Comparison of ENCODE assay signal across 10 mouse cellular contexts in genomic region chr6:125233816-125234519, GRCm38 (mm10). TPM values are rescaled to one million over a fixed set of nuclear protein-coding genes. Genes with fewer than 3 reads are reported as not detected.
DNase-seq lines count a peak whose midpoint lies in the region; ATAC-seq and TF ChIP-seq lines count a peak whose summit lies in the region.
"Had no signal": no experiment of that assay in that cellular context is flagged by ENCODE, and none has a peak within 500 bp of the region (broad histone marks: within the 10 kb centered on the region; RNA-seq: fewer than 3 reads in every experiment).

No protein-coding gene starts in this region.

- no peaks in the 10 kb centered on the region for H3K27me3 ChIP-seq in megakaryocyte, embryonic 14.5 days (replicated peaks)
- H3K27me3 ChIP-seq in limb, embryonic 15.5 days: no peaks in the 10 kb centered on the region
- H3K27me3 ChIP-seq in myocyte (ENCODE audit: control insufficient read depth, insufficient read depth, insufficient read length): no peaks in the 10 kb centered on the region
- no peaks in the 10 kb centered on the region for H3K27me3 ChIP-seq in midbrain, embryonic 14.5 days (ENCODE audit: control insufficient read depth, insufficient read depth, low read length)

- H3K36me3 ChIP-seq in megakaryocyte, embryonic 14.5 days (replicated peaks; ENCODE audit: low read length): peaks cover 47% of the 10 kb centered on the region
- H3K36me3 ChIP-seq in limb, embryonic 15.5 days: no peaks in the 10 kb centered on the region
- no peaks in the 10 kb centered on the region for H3K36me3 ChIP-seq in myocyte (ENCODE audit: control insufficient read depth, insufficient read depth)
- H3K36me3 ChIP-seq in midbrain, embryonic 14.5 days (ENCODE audit: control insufficient read depth, insufficient read depth, low read length): no peaks in the 10 kb centered on the region

- H3K9me3 ChIP-seq in megakaryocyte, embryonic 14.5 days: 0 out of 2 replicates have a peak, but pooled peaks cover 3% of the 10 kb centered on the region
- no peaks in the 10 kb centered on the region for H3K9me3 ChIP-seq in limb, embryonic 15.5 days
- no peaks in the 10 kb centered on the region for H3K9me3 ChIP-seq in midbrain, embryonic 14.5 days (ENCODE audit: control insufficient read depth, low read length)

- H3K27ac ChIP-seq in limb, embryonic 15.5 days: 0 out of 2 replicates have a peak overlapping the region, but pooled peaks have one; percentile 22
- no peak overlapping the region for H3K27ac ChIP-seq in midbrain, embryonic 14.5 days (replicated peaks; ENCODE audit: low read depth, low read length)

- WGBS in limb, embryonic 15.5 days: 48% methylated on average over 7 of the region's 7 CpGs
- 62% methylated on average over 7 of the region's 7 CpGs for WGBS in midbrain, embryonic 14.5 days

- no peak overlapping the region for H3ac ChIP-seq in myocyte (ENCODE audit: control insufficient read depth, insufficient read length)

- peak overlapping the region; percentile 96 for H3K4me3 ChIP-seq in megakaryocyte, embryonic 14.5 days (replicated peaks)
- no peak overlapping the region for H3K4me3 ChIP-seq in limb, embryonic 15.5 days
- no peak overlapping the region for H3K4me3 ChIP-seq in myocyte
- H3K4me3 ChIP-seq in midbrain, embryonic 14.5 days (replicated peaks; ENCODE audit: low read depth, low read length): no peak overlapping the region

- no peaks in the 10 kb centered on the region for H3K79me2 ChIP-seq in myocyte (ENCODE audit: control insufficient read depth, insufficient read depth)

- no peak overlapping the region for H3K4me2 ChIP-seq in limb, embryonic 15.5 days
- H3K4me2 ChIP-seq in myocyte (ENCODE audit: low read depth): peak overlapping the region; percentile 41
- H3K4me2 ChIP-seq in midbrain, embryonic 14.5 days (ENCODE audit: low read length): no peak overlapping the region

- no peak for TF ChIP-seq POLR2A in myocyte (IDR thresholded peaks at IDR 0.05; ENCODE audit: insufficient read length, low read depth)

- peak; percentile 17 for DNase-seq in adrenal gland, postnatal 14 days
- DNase-seq in adrenal gland, postnatal 4 days (ENCODE audit: low spot score in 2 of 2): no peak
- no peak for DNase-seq in c-Kit-positive CD71-positive TER-119-positive erythroid progenitor cells, embryonic 14.5 days (ENCODE audit: low spot score)
- no peak for DNase-seq in midbrain, embryonic 14.5 days
- DNase-seq: adrenal gland, postnatal 36 days; cerebellum, postnatal 36 days had no signal

- H3K9ac ChIP-seq in limb, embryonic 15.5 days: no peak overlapping the region
- no peak overlapping the region for H3K9ac ChIP-seq in midbrain, embryonic 14.5 days (replicated peaks; ENCODE audit: low read length)

- no peak for ATAC-seq in megakaryocyte, adult 5-6 weeks (ENCODE audit: poor library complexity, severe bottlenecking)
- no peak for ATAC-seq in limb, embryonic 15.5 days (ENCODE audit: insufficient number of reproducible peaks, low FRiP score, low TSS enrichment, low read depth)
- no peak for ATAC-seq in midbrain, embryonic 14.5 days (ENCODE audit: low FRiP score, low TSS enrichment)

- H3K4me1 ChIP-seq in megakaryocyte, embryonic 14.5 days: peaks cover 85% of the 10 kb centered on the region
- peaks cover 18% of the 10 kb centered on the region for H3K4me1 ChIP-seq in limb, embryonic 15.5 days
- H3K4me1 ChIP-seq in midbrain, embryonic 14.5 days (ENCODE audit: control insufficient read depth, insufficient read depth, low read length): peaks cover 7% of the 10 kb centered on the region; the same call in 1 of the 2 replicates

TF ChIP-seq in myocyte, 11 proteins besides CTCF, POLR2A, EP300 and RAD21:
- TF ChIP-seq REST (IDR thresholded peaks at IDR 0.05; ENCODE audit: insufficient read depth, insufficient read length) (no peak), MAX (IDR thresholded peaks at IDR 0.05; ENCODE audit: low read depth) (no peak), TCF12 (IDR thresholded peaks at IDR 0.05; ENCODE audit: insufficient read depth, poor library complexity, severe bottlenecking) (no peak), POLR2AphosphoS2 (IDR thresholded peaks at IDR 0.05; ENCODE audit: insufficient read length, low read depth) (no peak), E2F4 (IDR thresholded peaks at IDR 0.05; ENCODE audit: insufficient read depth) (no peak), USF1 (IDR thresholded peaks at IDR 0.05; ENCODE audit: low read depth) (no peak), CEBPB (IDR thresholded peaks at IDR 0.05; ENCODE audit: insufficient read depth, poor library complexity, severe bottlenecking) (no peak), MYOD1 (IDR thresholded peaks at IDR 0.05; ENCODE audit: control insufficient read depth in 1 of 3, insufficient read length in 2 of 3, low read depth in 2 of 3) (no peak), MYOG (IDR thresholded peaks at IDR 0.05; ENCODE audit: control insufficient read depth in 1 of 3, insufficient read depth in 1 of 3, insufficient read length in 2 of 3, low read depth in 2 of 3) (no peak), TCF3 (IDR thresholded peaks at IDR 0.05; ENCODE audit: insufficient read length, low read depth) (no peak), SRF (IDR thresholded peaks at IDR 0.05; ENCODE audit: control insufficient read depth, insufficient read length, low read depth) (no peak)
TF ChIP-seq in myocyte: peak in this region for 0.

RNA-seq across cellular contexts. Expression of gene Tapbpl, which starts 2.3 kb away (rescaled TPM):
- 12.6 and 14.0 TPM in 2 replicates for total RNA-seq in adrenal gland, postnatal 14 days (2021)
- total RNA-seq in adrenal gland, postnatal 4 days (2021): 10 to 100 TPM; 10.2 to 11.3 TPM
- polyA plus RNA-seq in megakaryocyte, embryonic 14.5 days (2012; ENCODE audit: insufficient read depth, low replicate concordance): 4.5 and 6.0 TPM in 2 replicates
- total RNA-seq in megakaryocyte, adult 5-6 weeks (2015): 6.6 and 8.8 TPM in 2 replicates
- total RNA-seq in megakaryocyte, adult 5-6 weeks (2017): 19.2 and 21.2 TPM in 2 replicates
- 4.9 and 5.7 TPM in 2 replicates for polyA plus RNA-seq in limb, embryonic 15.5 days (2015; fragmentation: Nextera tagmentation; extraction: Ambion mirVana)
- polyA plus RNA-seq in myocyte (2012; fragmentation: generic; extraction: Trizol): 6.5 TPM
- 3.0 and 3.3 TPM in 2 replicates for polyA plus RNA-seq in midbrain, embryonic 14.5 days (2014; fragmentation: Nextera tagmentation; extraction: Ambion mirVana)

RNA-seq across cellular contexts. Expression of gene Cd27, which starts 2.8 kb away (rescaled TPM):
- total RNA-seq in adrenal gland, postnatal 14 days (2021): 0.93 and 6.9 TPM in 2 replicates
- under 1 TPM; 0.36 to 0.68 TPM for total RNA-seq in adrenal gland, postnatal 4 days (2021)
- 1.3 TPM in 1 of 2 replicates, not detected in the other for polyA plus RNA-seq in megakaryocyte, embryonic 14.5 days (2012; ENCODE audit: insufficient read depth, low replicate concordance)
- total RNA-seq in megakaryocyte, adult 5-6 weeks (2015): 3.2 and 5.9 TPM in 2 replicates
- total RNA-seq in megakaryocyte, adult 5-6 weeks (2017): 3.5 and 3.6 TPM in 2 replicates
- 1.5 and 3.2 TPM in 2 replicates for polyA plus RNA-seq in limb, embryonic 15.5 days (2015; fragmentation: Nextera tagmentation; extraction: Ambion mirVana)
- polyA plus RNA-seq in myocyte (2012; fragmentation: generic; extraction: Trizol): 1.5 TPM
- 1.1 and 1.9 TPM in 2 replicates for polyA plus RNA-seq in midbrain, embryonic 14.5 days (2014; fragmentation: Nextera tagmentation; extraction: Ambion mirVana)

RNA-seq across cellular contexts. Expression of gene Vamp1, which starts 18.6 kb away (rescaled TPM):
- 31.8 and 42.6 TPM in 2 replicates for total RNA-seq in adrenal gland, postnatal 14 days (2021)
- total RNA-seq in adrenal gland, postnatal 4 days (2021): 10 to 100 TPM; 42.5 to 44.0 TPM
- 1.4 and 1.9 TPM in 2 replicates for polyA plus RNA-seq in megakaryocyte, embryonic 14.5 days (2012; ENCODE audit: insufficient read depth, low replicate concordance)
- total RNA-seq in megakaryocyte, adult 5-6 weeks (2015): 12.6 and 13.9 TPM in 2 replicates
- 7.9 and 8.9 TPM in 2 replicates for total RNA-seq in megakaryocyte, adult 5-6 weeks (2017)
- 4.8 and 4.9 TPM in 2 replicates for polyA plus RNA-seq in limb, embryonic 15.5 days (2015; fragmentation: Nextera tagmentation; extraction: Ambion mirVana)
- polyA plus RNA-seq in myocyte (2012; fragmentation: generic; extraction: Trizol): 6.5 TPM
- 5.5 and 10.6 TPM in 2 replicates for polyA plus RNA-seq in midbrain, embryonic 14.5 days (2014; fragmentation: Nextera tagmentation; extraction: Ambion mirVana)

RNA-seq across cellular contexts. Expression of gene Mrpl51, which starts 42.4 kb away (rescaled TPM):
- total RNA-seq in adrenal gland, postnatal 14 days (2021): 222 and 232 TPM in 2 replicates
- total RNA-seq in adrenal gland, postnatal 4 days (2021): 100 to 1,000 TPM; 155 to 168 TPM
- polyA plus RNA-seq in megakaryocyte, embryonic 14.5 days (2012; ENCODE audit: insufficient read depth, low replicate concordance): 68.3 and 124 TPM in 2 replicates
- 91.9 and 106 TPM in 2 replicates for total RNA-seq in megakaryocyte, adult 5-6 weeks (2015)
- total RNA-seq in megakaryocyte, adult 5-6 weeks (2017): 72.8 and 81.9 TPM in 2 replicates
- polyA plus RNA-seq in limb, embryonic 15.5 days (2015; fragmentation: Nextera tagmentation; extraction: Ambion mirVana): 210 and 220 TPM in 2 replicates
- polyA plus RNA-seq in myocyte (2012; fragmentation: generic; extraction: Trizol): 132 TPM
- 128 and 141 TPM in 2 replicates for polyA plus RNA-seq in midbrain, embryonic 14.5 days (2014; fragmentation: Nextera tagmentation; extraction: Ambion mirVana)

RNA-seq across cellular contexts. Expression of gene Ncapd2, which starts 42.5 kb away (rescaled TPM):
- 43.2 and 45.2 TPM in 2 replicates for total RNA-seq in adrenal gland, postnatal 14 days (2021)
- total RNA-seq in adrenal gland, postnatal 4 days (2021): 100 to 1,000 TPM in 1 of 2 experiments, 10 to 100 TPM in 1; 95.5 to 107 TPM
- polyA plus RNA-seq in megakaryocyte, embryonic 14.5 days (2012; ENCODE audit: insufficient read depth, low replicate concordance): 92.0 and 141 TPM in 2 replicates
- total RNA-seq in megakaryocyte, adult 5-6 weeks (2015): 195 and 225 TPM in 2 replicates
- total RNA-seq in megakaryocyte, adult 5-6 weeks (2017): 181 and 231 TPM in 2 replicates
- 86.4 and 87.0 TPM in 2 replicates for polyA plus RNA-seq in limb, embryonic 15.5 days (2015; fragmentation: Nextera tagmentation; extraction: Ambion mirVana)
- polyA plus RNA-seq in myocyte (2012; fragmentation: generic; extraction: Trizol): 34.7 TPM
- 40.6 and 50.3 TPM in 2 replicates for polyA plus RNA-seq in midbrain, embryonic 14.5 days (2014; fragmentation: Nextera tagmentation; extraction: Ambion mirVana)
